Mouse (Mus musculus) embryonic facial prominence, embryonic 14.5 days (tissue): Measurements from ENCODE around the gene Ubxn10. TPM values are rescaled to one million over a fixed set of nuclear protein-coding genes. Genes with fewer than 3 reads are reported as not detected.

ENCODE experiments used
- ATAC-seq: fragments of 200-750 bp; cut with Nextera tagmentation; 2 replicates; pipeline ENCODE4 v1.8.0; 2017; ENCODE audit warnings: low read depth, moderate number of reproducible peaks, moderate TSS enrichment
- DNase-seq: peaks from one replicate; pipeline ENCODE4 v3.0.0-alpha.2; 2015; ENCODE audit warnings: low spot score
- H3K27ac ChIP-seq: fragments of 300-500 bp; sonication (generic); replicated peaks from 2 replicates; pipeline ENCODE4 v1.5.1; 2014; ENCODE audit warnings: low read depth, mild to moderate bottlenecking, low read length, moderate library complexity
- H3K27me3 ChIP-seq: fragments of 300-500 bp; sonication (generic); replicated peaks from 2 replicates; pipeline ENCODE4 v1.6.1; 2014; ENCODE audit warnings: low read length; ENCODE audit not compliant: control insufficient read depth, insufficient read depth
- H3K36me3 ChIP-seq: fragments of 300-500 bp; sonication (generic); 2 replicates; pipeline ENCODE4 v1.6.1; 2014; ENCODE audit warnings: low read length, mixed read lengths; ENCODE audit not compliant: control insufficient read depth, insufficient read depth
- H3K4me1 ChIP-seq: fragments of 300-500 bp; sonication (generic); 2 replicates; pipeline ENCODE4 v1.6.1; 2014; ENCODE audit warnings: antibody characterized with exemption, low read length; ENCODE audit not compliant: control insufficient read depth, insufficient read depth
- H3K4me2 ChIP-seq: fragments of 300-500 bp; sonication (generic); 2 replicates; pipeline ENCODE4 v1.6.1; 2014; ENCODE audit warnings: low read depth, mild to moderate bottlenecking, low read length, moderate library complexity, mixed read lengths
- H3K4me3 ChIP-seq: fragments of 300-500 bp; sonication (generic); 2 replicates; pipeline ENCODE4 v1.5.1; 2014; ENCODE audit warnings: low read depth, mild to moderate bottlenecking, low read length
- H3K9ac ChIP-seq: fragments of 300-500 bp; sonication (generic); 2 replicates; pipeline ENCODE4 v1.6.1; 2014; ENCODE audit warnings: low read depth, mild to moderate bottlenecking, low read length, moderate library complexity, mixed read lengths
- H3K9me3 ChIP-seq: fragments of 300-500 bp; sonication (generic); 2 replicates; pipeline ENCODE4 v1.6.1; 2016; ENCODE audit warnings: low read length; ENCODE audit not compliant: control insufficient read depth
- WGBS: fragments of 180-500 bp; shearing (Covaris S2); extraction: QIAGEN DNeasy Blood & Tissue Kit; methylation state at CpG from one replicate; pipeline ENCODE4 v1.1.7; 2014; 5-methylcytosine and 5-hydroxymethylcytosine counted together
- polyA plus RNA-seq: library from polyadenylated mRNA; unstranded; fragments of >200 nt; fragmentation: Nextera tagmentation; extraction: Ambion mirVana; gene quantifications from 2 replicates; pipeline ENCODE4 v1.2.1, GENCODE M21; 2014

Ubxn10 gene
- polyA plus RNA-seq, 1 experiment from 2014 or later: 4.7 TPM

DNA sequence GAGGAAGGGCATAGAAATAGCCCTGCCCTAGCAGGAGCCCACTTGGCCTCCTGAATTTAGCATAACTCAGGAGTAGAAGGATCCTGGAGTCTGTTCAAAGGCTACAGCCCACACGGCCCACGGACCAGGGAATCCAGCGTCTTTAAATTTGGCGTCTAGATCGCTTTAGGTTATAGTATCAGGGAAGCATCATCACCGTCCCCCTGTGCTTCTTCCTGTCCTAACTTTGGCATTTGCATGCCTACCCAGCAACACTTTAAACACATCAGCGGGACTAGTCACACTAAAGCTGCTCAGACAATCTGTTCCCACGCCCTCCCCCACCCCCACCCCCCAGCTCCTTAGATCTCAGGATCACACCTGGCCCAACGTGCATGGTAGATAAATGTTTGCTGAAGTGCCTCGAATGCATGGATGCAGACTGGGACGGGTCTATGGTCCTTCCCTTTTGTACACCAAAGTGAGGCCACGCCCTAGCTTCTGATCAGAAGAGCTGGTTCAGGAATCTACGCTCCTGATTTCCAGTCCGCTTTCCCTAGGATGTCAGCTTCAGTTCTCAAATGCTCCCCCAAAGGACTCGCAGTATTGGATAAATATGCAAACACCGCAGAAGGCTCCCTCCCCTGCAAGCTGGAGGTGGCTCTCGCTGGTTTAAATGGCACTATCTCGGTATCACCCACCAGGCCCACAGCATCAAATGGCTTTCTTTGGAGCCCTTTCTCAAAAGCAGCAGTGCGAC, 45.4 kb downstream of the Ubxn10 start:
- Histone ChIP-seq H3K4me1 (no peaks in the 10 kb centered on the region), H3K9me3 (no peaks in the 10 kb centered on the region), H3K36me3 (no peaks in the 10 kb centered on the region), H3K9ac (no peak overlapping the region), H3K27me3 (peaks cover 39% of the 10 kb centered on the region), H3K4me2 (no peak overlapping the region), H3K4me3 (no peak overlapping the region), H3K27ac (no peak overlapping the region)
- ATAC-seq: no peak
- WGBS: 15% methylated on average over 19 of the region's 19 CpGs
- no peak for DNase-seq

DNA sequence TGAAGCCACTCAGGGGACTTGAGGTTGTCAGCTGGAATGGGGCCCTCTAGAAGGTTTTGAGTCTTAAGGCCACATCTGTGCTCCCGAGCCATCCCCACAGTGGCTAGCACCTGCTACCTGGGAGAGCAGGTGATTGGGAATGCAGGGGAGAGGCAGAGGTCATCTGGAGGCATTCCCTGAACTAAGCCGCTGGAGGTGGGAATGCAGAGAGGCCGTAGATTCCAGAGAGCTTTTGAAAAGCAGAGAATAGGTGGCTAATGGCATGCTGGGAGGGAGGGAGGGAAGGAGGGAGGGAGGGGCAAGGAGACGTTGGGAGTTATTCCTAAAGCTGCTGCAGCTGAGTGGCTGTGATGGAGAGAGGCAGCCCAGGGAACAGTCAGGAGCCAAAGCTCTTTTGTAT, 46.4 kb downstream of the Ubxn10 start:
- H3K36me3 ChIP-seq: no peaks in the 10 kb centered on the region
- H3K27me3 ChIP-seq: peaks cover 39% of the 10 kb centered on the region
- no peak overlapping the region for H3K27ac ChIP-seq
- 7% methylated on average over 4 of the region's 4 CpGs for WGBS
- ATAC-seq: no peak
- H3K9ac ChIP-seq: no peak overlapping the region
- H3K4me1 ChIP-seq: no peaks in the 10 kb centered on the region
- no peak for DNase-seq
- no peaks in the 10 kb centered on the region for H3K9me3 ChIP-seq
- no peak overlapping the region for H3K4me3 ChIP-seq
- H3K4me2 ChIP-seq: no peak overlapping the region

DNA sequence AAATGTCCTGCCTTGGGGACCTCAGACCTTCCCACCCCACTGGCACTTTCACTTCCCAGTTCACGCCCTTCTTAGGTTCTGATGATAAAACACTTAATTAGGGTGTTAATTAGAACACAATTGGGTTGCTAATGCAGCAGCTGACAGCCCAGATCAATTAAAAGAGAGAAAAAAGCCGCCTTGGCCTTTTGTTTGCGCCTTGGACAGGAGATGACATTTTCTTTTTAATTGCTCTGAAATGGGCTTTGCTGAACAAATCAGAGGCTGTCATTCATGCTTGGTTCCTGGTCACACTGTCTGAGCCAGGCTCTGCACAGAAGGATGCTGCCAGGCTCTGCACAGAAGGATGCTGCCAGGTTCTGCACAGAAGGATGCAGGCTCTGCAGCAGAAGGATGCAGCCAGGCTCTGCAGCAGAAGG, 47.9 kb downstream of the Ubxn10 start:
- no peak overlapping the region for H3K4me3 ChIP-seq
- H3K9me3 ChIP-seq: no peaks in the 10 kb centered on the region
- peaks cover 39% of the 10 kb centered on the region for H3K27me3 ChIP-seq
- H3K27ac ChIP-seq: no peak overlapping the region
- no peaks in the 10 kb centered on the region for H3K4me1 ChIP-seq
- H3K36me3 ChIP-seq: no peaks in the 10 kb centered on the region
- H3K4me2 ChIP-seq: no peak overlapping the region
- 23% methylated on average over 3 of the region's 3 CpGs for WGBS
- ATAC-seq (no peak), DNase-seq (peak; percentile 13)
- H3K9ac ChIP-seq: no peak overlapping the region

DNA sequence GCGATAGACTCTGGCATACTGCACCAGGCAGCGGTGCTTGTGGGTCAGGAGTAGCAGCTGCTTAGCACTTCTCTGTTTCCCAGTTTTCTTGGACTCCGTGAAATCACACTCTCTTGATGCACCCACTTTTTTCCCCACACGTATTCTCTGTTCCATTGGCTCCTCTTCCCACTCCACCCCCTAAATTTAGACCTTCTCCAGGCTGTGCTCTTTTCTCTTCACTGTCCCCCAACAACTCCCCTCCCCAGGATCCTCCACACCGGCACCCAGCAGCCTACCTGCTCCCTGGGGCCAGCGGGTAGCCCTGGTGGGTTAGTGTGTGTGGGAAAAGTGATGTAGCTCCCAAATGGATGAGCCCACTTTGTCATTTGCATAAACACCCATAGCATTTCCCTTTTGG, 51.2 kb downstream of the Ubxn10 start:
- no peak for ATAC-seq
- Histone ChIP-seq H3K9me3 (no peaks in the 10 kb centered on the region), H3K4me3 (no peak overlapping the region), H3K27me3 (peaks cover 17% of the 10 kb centered on the region), H3K4me1 (no peaks in the 10 kb centered on the region), H3K4me2 (no peak overlapping the region), H3K36me3 (no peaks in the 10 kb centered on the region), H3K27ac (no peak overlapping the region), H3K9ac (no peak overlapping the region)
- 75% methylated on average over 6 of the region's 6 CpGs for WGBS
- no peak for DNase-seq

DNA sequence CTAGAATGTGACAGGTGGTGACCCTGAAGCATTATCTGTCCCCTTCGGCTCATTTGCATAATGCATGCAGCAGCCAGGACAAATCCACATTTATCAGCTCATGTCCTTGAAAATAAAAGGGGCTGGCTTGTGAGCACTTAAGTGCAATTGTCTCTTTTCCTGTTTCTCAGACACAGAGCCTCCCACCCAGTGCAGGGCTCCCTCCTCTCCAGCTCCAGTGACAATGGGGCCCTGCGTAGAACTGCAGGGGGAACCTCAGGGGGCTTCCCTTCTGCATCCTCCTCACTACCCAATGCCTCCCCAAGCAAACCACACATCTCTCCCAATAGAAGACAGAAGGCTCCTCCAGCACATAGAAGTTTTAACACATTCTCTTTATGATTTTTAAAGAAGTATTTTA, 54.2 kb downstream of the Ubxn10 start:
- H3K27ac ChIP-seq: no peak overlapping the region
- H3K36me3 ChIP-seq: no peaks in the 10 kb centered on the region
- no peaks in the 10 kb centered on the region for H3K4me1 ChIP-seq
- no peak overlapping the region for H3K9ac ChIP-seq
- H3K4me3 ChIP-seq: no peak overlapping the region
- no peak for DNase-seq
- H3K9me3 ChIP-seq: no peaks in the 10 kb centered on the region
- no peak for ATAC-seq
- H3K27me3 ChIP-seq: no peaks in the 10 kb centered on the region
- whole genome bisulfite sequencing: 66% methylated on average over 2 of the region's 2 CpGs
- H3K4me2 ChIP-seq: no peak overlapping the region

DNA sequence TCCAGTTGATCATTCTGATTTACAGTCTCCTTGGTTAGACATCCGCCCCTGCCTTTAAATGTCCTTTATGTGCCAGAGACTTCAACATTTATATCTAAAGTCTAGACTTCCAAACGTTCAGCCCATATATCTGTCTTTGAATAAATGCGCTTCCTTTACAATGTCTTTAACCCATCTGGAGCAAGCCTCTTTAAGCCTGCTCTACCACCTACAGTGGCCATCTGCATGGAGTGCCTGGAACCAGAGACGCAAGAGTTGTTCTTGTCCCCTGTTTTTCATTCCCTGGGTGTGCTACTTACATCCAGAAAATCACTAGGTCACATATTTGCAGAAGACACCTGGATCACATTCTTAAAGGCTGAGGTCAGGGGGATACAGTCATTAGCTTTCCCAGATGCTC, 56.8 kb downstream of the Ubxn10 start:
- H3K4me2 ChIP-seq: no peak overlapping the region
- no peak overlapping the region for H3K27ac ChIP-seq
- no peak overlapping the region for H3K9ac ChIP-seq
- H3K9me3 ChIP-seq: no peaks in the 10 kb centered on the region
- ATAC-seq: no peak
- no peaks in the 10 kb centered on the region for H3K27me3 ChIP-seq
- no peak overlapping the region for H3K4me3 ChIP-seq
- WGBS: 73% methylated on average over 4 of the region's 4 CpGs
- no peak for DNase-seq
- H3K36me3 ChIP-seq: no peaks in the 10 kb centered on the region
- H3K4me1 ChIP-seq: no peaks in the 10 kb centered on the region

DNA sequence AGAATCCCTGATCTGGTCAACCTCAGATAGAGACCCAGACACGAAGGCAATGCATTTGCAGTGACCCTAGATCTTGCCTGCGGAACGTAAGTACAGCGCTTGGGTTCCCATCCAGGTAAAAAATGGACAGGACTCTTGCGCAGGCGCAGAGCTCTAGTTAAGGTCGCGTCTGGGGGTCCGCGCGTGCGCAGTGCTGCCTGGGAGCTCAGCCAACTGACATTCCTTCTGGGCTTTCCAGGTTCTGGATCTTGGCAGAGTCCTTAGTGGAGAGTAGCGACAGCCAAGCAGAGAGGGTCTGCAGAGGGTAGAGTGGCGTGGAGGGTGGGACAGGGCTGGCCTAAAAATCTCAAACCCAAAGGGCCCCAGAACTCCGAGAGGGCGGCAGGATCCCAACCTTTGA, 59.4 kb downstream of the Ubxn10 start:
- H3K27me3 ChIP-seq: no peaks in the 10 kb centered on the region
- 0 out of 2 replicates have a peak overlapping the region, but pooled peaks have one; percentile 7 for H3K4me2 ChIP-seq
- DNase-seq (peak; percentile 39), ATAC-seq (no peak)
- no peak overlapping the region for H3K27ac ChIP-seq
- no peak overlapping the region for H3K9ac ChIP-seq
- WGBS: 28% methylated on average over 16 of the region's 16 CpGs
- no peaks in the 10 kb centered on the region for H3K36me3 ChIP-seq
- H3K4me1 ChIP-seq: no peaks in the 10 kb centered on the region
- H3K4me3 ChIP-seq: no peak overlapping the region
- H3K9me3 ChIP-seq: no peaks in the 10 kb centered on the region

DNA sequence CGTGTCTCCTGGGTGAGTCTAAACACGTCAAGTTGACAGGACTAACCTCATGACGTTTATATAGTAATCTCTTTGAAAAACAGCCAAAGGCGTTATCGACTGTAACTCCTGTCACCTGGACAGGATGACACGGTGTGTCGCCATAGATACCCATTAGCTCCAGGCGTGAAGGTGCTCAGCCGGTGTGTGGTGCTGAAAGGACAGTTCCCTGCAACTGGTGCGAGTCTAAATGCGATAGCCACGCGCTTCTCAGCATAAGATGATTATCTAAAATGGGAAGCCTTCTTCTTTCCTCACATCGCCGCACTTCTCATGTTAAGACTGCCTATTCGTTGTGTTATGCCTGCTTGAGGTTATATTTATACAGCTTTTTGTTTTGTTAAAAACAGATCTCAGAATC, 60.5 kb downstream of the Ubxn10 start:
- WGBS: 11% methylated on average over 16 of the region's 16 CpGs
- Histone ChIP-seq H3K4me1 (no peaks in the 10 kb centered on the region), H3K4me3 (no peak overlapping the region), H3K9me3 (no peaks in the 10 kb centered on the region), H3K27me3 (no peaks in the 10 kb centered on the region), H3K36me3 (no peaks in the 10 kb centered on the region), H3K4me2 (no peak overlapping the region), H3K9ac (no peak overlapping the region), H3K27ac (no peak overlapping the region)
- DNase-seq (peak; percentile 80), ATAC-seq (no peak)

DNA sequence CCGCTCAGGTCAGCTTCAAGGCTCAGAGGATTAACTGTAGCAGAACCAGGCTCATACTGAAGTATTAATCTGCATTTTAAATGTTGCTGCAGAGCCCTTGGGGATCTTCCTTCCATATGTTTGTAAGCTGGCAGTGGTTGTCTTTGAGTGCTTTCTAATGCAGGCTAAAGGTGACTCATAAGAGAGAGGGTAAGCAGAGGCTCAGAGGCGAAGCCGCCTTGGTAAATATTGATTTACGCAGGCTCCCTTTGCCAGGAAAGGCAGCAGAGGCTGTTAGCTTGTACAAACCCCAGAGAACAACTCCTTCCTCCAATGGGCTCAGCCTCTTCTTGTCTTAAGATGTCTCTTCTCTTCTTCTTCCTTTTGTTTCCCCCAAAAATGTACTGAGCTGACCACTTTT, 64.8 kb downstream of the Ubxn10 start:
- Histone ChIP-seq H3K9me3 (no peaks in the 10 kb centered on the region), H3K9ac (no peak overlapping the region), H3K4me3 (no peak overlapping the region), H3K4me1 (no peaks in the 10 kb centered on the region), H3K36me3 (no peaks in the 10 kb centered on the region), H3K27me3 (no peaks in the 10 kb centered on the region; the same call in 1 of the 2 replicates), H3K4me2 (no peak overlapping the region), H3K27ac (no peak overlapping the region)
- no peak for DNase-seq
- no peak for ATAC-seq
- WGBS: 49% methylated on average over 4 of the region's 4 CpGs
